Mouse (Mus musculus) liver, embryonic 12.5 days (tissue): ENCODE measurements around the gene Rpl3l. TPM values are rescaled to one million over a fixed set of nuclear protein-coding genes. Genes with fewer than 3 reads are reported as not detected.
A peak's percentile ranks its signal among the peaks of the same experiment; 100 is the strongest.

ENCODE experiments used
- ATAC-seq: fragments of 200-750 bp; cut with Nextera tagmentation; 2 replicates; pipeline ENCODE4 v1.8.0; 2017; ENCODE audit warnings: moderate number of reproducible peaks, mild to moderate bottlenecking, moderate library complexity
- H3K27ac ChIP-seq: fragments of 300-500 bp; sonication (generic); 2 replicates; pipeline ENCODE4 v1.5.1; 2016; ENCODE audit warnings: mild to moderate bottlenecking
- H3K27me3 ChIP-seq: fragments of 300-500 bp; sonication (generic); replicated peaks from 2 replicates; pipeline ENCODE4 v1.6.1; 2016; ENCODE audit warnings: mild to moderate bottlenecking, moderate library complexity
- H3K36me3 ChIP-seq: fragments of 300-500 bp; sonication (generic); 2 replicates; pipeline ENCODE4 v1.6.1; 2016; ENCODE audit warnings: mild to moderate bottlenecking, moderate library complexity
- H3K4me1 ChIP-seq: fragments of 300-500 bp; sonication (generic); 2 replicates; pipeline ENCODE4 v1.6.1; 2016
- H3K4me2 ChIP-seq: fragments of 300-500 bp; sonication (generic); 2 replicates; pipeline ENCODE4 v1.6.1; 2016; ENCODE audit warnings: mild to moderate bottlenecking, moderate library complexity
- H3K4me3 ChIP-seq: fragments of 300-500 bp; sonication (generic); 2 replicates; pipeline ENCODE4 v1.5.1; 2016; ENCODE audit warnings: mild to moderate bottlenecking, moderate library complexity
- H3K9ac ChIP-seq: fragments of 300-500 bp; sonication (generic); 2 replicates; pipeline ENCODE4 v1.6.1; 2016; ENCODE audit warnings: mild to moderate bottlenecking, moderate library complexity
- H3K9me3 ChIP-seq: fragments of 300-500 bp; sonication (generic); replicated peaks from 2 replicates; pipeline ENCODE4 v1.6.1; 2016; ENCODE audit warnings: mild to moderate bottlenecking, moderate library complexity
- WGBS: fragments of 180-500 bp; shearing (Covaris S2); methylation state at CpG from one replicate; pipeline ENCODE4 v1.1.7; 2016; ENCODE audit not compliant: insufficient replicate concordance; 5-methylcytosine and 5-hydroxymethylcytosine counted together
- polyA plus RNA-seq: library from polyadenylated mRNA; unstranded; fragments of >200 nt; fragmentation: Nextera tagmentation; extraction: Ambion mirVana; gene quantifications from 2 replicates; pipeline ENCODE4 v1.2.1, GENCODE M21; 2016

The Rpl3l gene
- polyA plus RNA-seq = not detected in 2 replicates

DNA sequence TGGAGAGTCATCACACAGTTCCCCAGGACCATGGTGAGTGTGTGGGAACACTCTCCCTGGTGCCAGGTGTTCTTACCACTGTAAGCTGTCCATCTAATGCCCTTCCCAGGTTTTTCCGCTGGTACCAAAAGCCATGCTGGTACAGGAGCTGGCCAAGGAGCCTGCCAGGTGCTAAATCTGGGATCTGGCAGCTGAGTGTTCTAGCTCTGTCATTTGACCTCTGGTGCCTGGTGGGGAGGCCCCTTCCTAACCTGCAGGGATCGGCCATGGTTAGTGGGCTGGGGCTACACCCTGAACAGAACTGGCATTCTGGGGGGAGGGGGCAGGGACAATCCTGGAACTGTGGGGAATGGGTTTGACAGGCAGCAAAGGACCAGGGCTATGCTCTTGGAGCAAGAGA, at the start of gene Rpl3l:
Gene Rpl3l, plus strand, starts transcription at position 203 of the 400 bp plus-strand sequence.
- peaks cover 24% of the 10 kb centered on the region for H3K4me1 ChIP-seq
- H3K4me2 ChIP-seq = no peak within 1 kb of the TSS
- no peaks in the 10 kb centered on the region for H3K9me3 ChIP-seq
- no peak within 1 kb of the TSS for H3K4me3 ChIP-seq
- peaks cover 22% of the 10 kb centered on the region for H3K27me3 ChIP-seq
- WGBS = 64% methylated on average over 2 of the region's 2 CpGs
- H3K27ac ChIP-seq = no peak within 1 kb of the TSS
- peaks cover under 1% of the 10 kb centered on the region; the same call in 1 of the 2 replicates for H3K36me3 ChIP-seq
- H3K9ac ChIP-seq = no peak within 1 kb of the TSS
- no peak for ATAC-seq

- peaks cover 58% of the 10 kb centered on the region for H3K27me3 ChIP-seq
- peak overlapping the region; percentile 54 for H3K4me2 ChIP-seq
- no peak overlapping the region for H3K27ac ChIP-seq
- H3K4me3 ChIP-seq = peak overlapping the region; percentile 23; the same call in 1 of the 2 replicates
- H3K36me3 ChIP-seq = peaks cover 11% of the 10 kb centered on the region
- H3K9ac ChIP-seq = no peak overlapping the region
- WGBS = 29% methylated on average over 16 of the region's 16 CpGs
- ATAC-seq = peak; percentile 38; the same call in 1 of the 2 replicates
- no peaks in the 10 kb centered on the region for H3K9me3 ChIP-seq
- peaks cover 40% of the 10 kb centered on the region for H3K4me1 ChIP-seq
Measured at GRCm38 (mm10) chr17:24686514-24686913, 41.1 kb upstream of the Rpl3l start.

GRCm38 (mm10) chr17:24687146-24687595, 40.4 kb upstream of the Rpl3l start:
- peaks cover 40% of the 10 kb centered on the region for H3K4me1 ChIP-seq
- peak overlapping the region; percentile 47 for H3K4me3 ChIP-seq
- ATAC-seq = peak; percentile 71
- peak overlapping the region; percentile 73 for H3K4me2 ChIP-seq
- H3K27me3 ChIP-seq = peaks cover 64% of the 10 kb centered on the region
- no peaks in the 10 kb centered on the region for H3K9me3 ChIP-seq
- 3% methylated on average over 25 of the region's 25 CpGs for WGBS
- no peak overlapping the region for H3K27ac ChIP-seq
- H3K36me3 ChIP-seq = peaks cover 9% of the 10 kb centered on the region
- peak overlapping the region; percentile 33; the same call in 1 of the 2 replicates for H3K9ac ChIP-seq

- H3K4me3 ChIP-seq = peak overlapping the region; percentile 47
- peak overlapping the region; percentile 33; the same call in 1 of the 2 replicates for H3K9ac ChIP-seq
- H3K27me3 ChIP-seq = peaks cover 68% of the 10 kb centered on the region
- H3K36me3 ChIP-seq = peaks cover 9% of the 10 kb centered on the region
- no peaks in the 10 kb centered on the region for H3K9me3 ChIP-seq
- WGBS = 20% methylated on average over 23 of the region's 23 CpGs
- peaks cover 40% of the 10 kb centered on the region for H3K4me1 ChIP-seq
- peak; percentile 2; the same call in 1 of the 2 replicates for ATAC-seq
- H3K4me2 ChIP-seq = peak overlapping the region; percentile 73
- H3K27ac ChIP-seq = no peak overlapping the region
Measured at GRCm38 (mm10) chr17:24687599-24687998, 40.0 kb upstream of the Rpl3l start.

- Histone ChIP-seq H3K4me2 (peak within 1 kb of the TSS; percentile 64), H3K27me3 (peaks cover 74% of the 10 kb centered on the region), H3K4me3 (peak within 1 kb of the TSS; percentile 42), H3K4me1 (peaks cover 44% of the 10 kb centered on the region), H3K9me3 (no peaks in the 10 kb centered on the region), H3K36me3 (peaks cover 23% of the 10 kb centered on the region), H3K9ac (peak within 1 kb of the TSS; percentile 17; the same call in 1 of the 2 replicates), H3K27ac (no peak within 1 kb of the TSS)
- WGBS = 6% methylated on average over 50 of the region's 55 CpGs
- no peak for ATAC-seq
Measured at GRCm38 (mm10) chr17:24689251-24690081, 38.2 kb upstream of the Rpl3l start, which contains the start of gene Syngr3. Gene Syngr3 (minus strand): TSS chr17:24689955.

DNA sequence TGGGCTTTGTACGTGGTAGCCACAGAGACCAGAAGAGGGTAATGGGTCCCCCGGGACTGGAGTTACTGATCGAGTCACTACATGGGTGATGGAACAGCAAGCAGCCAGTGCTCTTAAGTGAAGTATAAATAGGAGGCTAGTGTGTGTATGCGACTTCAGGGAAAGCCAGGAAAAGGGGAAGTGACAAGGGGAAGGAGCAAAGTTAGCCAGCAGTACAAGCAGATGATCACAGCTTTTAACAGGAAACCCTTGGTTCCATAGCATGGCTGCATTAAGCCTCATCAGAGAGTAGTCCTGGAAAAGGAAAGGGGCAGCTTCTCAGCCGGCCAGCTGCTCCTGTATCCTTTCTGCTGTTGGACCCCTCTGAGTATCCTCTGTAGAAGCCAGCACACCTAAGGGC, 35.2 kb upstream of the Rpl3l start:
- WGBS = 56% methylated on average over 5 of the region's 5 CpGs
- H3K27me3 ChIP-seq = peaks cover 60% of the 10 kb centered on the region

GRCm38 (mm10) chr17:24695326-24696010, 32.2 kb upstream of the Rpl3l start:
- Histone ChIP-seq H3K36me3 (peaks cover 35% of the 10 kb centered on the region), H3K9ac (peak overlapping the region; percentile 93), H3K4me3 (peak overlapping the region; percentile 92), H3K9me3 (no peaks in the 10 kb centered on the region), H3K4me2 (peak overlapping the region; percentile 95), H3K4me1 (peaks cover 35% of the 10 kb centered on the region), H3K27ac (peak overlapping the region; percentile 90), H3K27me3 (peaks cover 33% of the 10 kb centered on the region)
- ATAC-seq = peak; percentile 22
- 6% methylated on average over 51 of the region's 51 CpGs for WGBS

More for the DNA sequence above, 35.2 kb upstream of the Rpl3l start:
- peaks cover 23% of the 10 kb centered on the region for H3K36me3 ChIP-seq
- H3K4me1 ChIP-seq = peaks cover 53% of the 10 kb centered on the region
- H3K9me3 ChIP-seq = no peaks in the 10 kb centered on the region
- H3K27ac ChIP-seq = no peak overlapping the region
- H3K4me3 ChIP-seq = no peak overlapping the region
- ATAC-seq = no peak
- no peak overlapping the region for H3K9ac ChIP-seq
- no peak overlapping the region for H3K4me2 ChIP-seq

DNA sequence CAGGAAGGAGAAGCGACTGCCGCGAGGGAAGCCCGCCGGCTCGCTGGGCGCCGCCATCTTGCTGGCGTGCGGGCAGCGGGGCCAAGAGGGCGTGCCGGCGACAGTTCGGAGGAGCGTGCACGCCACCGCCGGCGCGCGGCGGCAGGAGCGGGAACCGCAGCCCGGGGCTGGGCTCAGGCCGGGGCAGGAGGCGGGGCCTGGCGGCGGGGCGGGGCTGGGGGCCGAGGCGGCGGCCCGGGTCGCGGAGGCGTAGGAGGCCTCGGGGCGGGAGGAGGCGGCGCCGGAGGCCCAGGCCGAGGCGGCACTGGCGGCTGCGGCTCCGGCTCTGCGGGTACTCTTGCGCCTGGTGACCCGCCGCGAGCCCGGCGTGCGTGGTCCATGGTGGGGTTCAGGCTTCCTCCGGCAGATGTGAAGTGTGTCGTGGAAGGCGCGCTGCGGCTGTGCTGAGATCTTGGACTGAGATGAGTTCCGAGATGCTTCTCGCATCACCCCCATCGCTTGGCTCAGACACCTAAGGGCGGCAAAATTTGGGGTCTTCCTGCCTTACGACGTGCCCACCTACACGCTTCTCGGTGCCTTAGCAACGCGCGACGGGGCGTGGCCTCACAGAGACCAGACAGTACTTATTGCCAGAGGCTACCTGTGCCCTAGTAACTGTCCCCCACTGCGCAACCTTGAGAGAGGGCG, 31.5 kb upstream of the Rpl3l start, which contains the start of the genes Gfer and Noxo1:
Gene Gfer, minus strand, starts transcription at position 146 of the 687 bp plus-strand sequence.
Gene Noxo1, plus strand, starts transcription at position 224 of the 687 bp plus-strand sequence.
- Histone ChIP-seq H3K4me1 (peaks cover 35% of the 10 kb centered on the region), H3K27me3 (peaks cover 27% of the 10 kb centered on the region), H3K9me3 (no peaks in the 10 kb centered on the region), H3K27ac (peak within 1 kb of the TSS; percentile 90), H3K4me2 (peak within 1 kb of the TSS; percentile 95), H3K4me3 (peak within 1 kb of the TSS; percentile 92), H3K9ac (peak within 1 kb of the TSS; percentile 93), H3K36me3 (peaks cover 41% of the 10 kb centered on the region)
- WGBS = 1% methylated on average over 65 of the region's 76 CpGs
- peak; percentile 94 for ATAC-seq

DNA sequence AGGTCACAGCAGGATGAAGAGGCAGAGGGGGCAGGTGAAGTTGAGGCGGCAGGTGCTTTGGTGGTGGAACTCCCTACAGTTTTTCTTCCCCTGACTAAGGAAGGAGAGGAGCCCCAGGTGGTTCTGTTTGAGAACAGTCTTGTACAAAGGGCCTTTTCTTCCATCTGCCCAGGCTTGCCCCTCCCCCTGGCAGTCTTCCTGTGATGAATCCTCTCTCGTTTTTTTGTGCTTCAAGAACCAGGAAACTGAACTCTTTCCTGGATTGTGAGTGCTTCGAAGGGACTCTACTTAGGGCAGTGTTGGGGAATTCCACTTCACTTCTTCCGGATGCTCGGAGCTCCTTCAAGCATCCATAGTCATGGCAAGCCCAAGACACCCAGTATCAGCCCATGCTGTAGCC, 29.6 kb upstream of the Rpl3l start:
- Histone ChIP-seq H3K4me1 (peaks cover 35% of the 10 kb centered on the region), H3K4me2 (no peak overlapping the region), H3K9me3 (no peaks in the 10 kb centered on the region), H3K27me3 (0 out of 2 replicates have a peak, but pooled peaks cover 10% of the 10 kb centered on the region), H3K9ac (no peak overlapping the region), H3K27ac (no peak overlapping the region), H3K4me3 (no peak overlapping the region), H3K36me3 (peaks cover 48% of the 10 kb centered on the region)
- no peak for ATAC-seq
- WGBS = 22% methylated on average over 5 of the region's 5 CpGs

DNA sequence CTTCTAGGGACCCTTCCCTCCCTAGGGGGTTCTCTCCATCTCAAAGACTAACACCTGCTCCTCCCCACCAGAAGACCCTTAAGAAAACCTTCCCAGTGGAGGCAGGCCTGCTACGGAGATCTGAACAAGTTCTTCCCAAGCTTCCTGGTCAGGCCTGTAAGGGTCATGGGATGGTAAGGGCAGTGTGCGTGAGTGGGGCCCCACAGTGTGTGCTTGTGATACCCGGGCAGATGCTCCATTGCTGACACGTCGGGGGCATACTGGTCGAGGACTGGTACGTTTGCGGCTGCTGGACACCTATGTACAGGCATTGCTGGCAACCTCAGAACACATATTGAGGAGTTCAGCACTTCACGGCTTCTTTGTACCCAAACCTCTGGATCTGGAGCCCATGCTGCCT, 28.9 kb upstream of the Rpl3l start:
- Histone ChIP-seq H3K9ac (no peak overlapping the region), H3K36me3 (peaks cover 49% of the 10 kb centered on the region), H3K4me1 (peaks cover 35% of the 10 kb centered on the region), H3K4me2 (no peak overlapping the region), H3K27ac (no peak overlapping the region), H3K4me3 (no peak overlapping the region), H3K9me3 (no peaks in the 10 kb centered on the region), H3K27me3 (0 out of 2 replicates have a peak, but pooled peaks cover 7% of the 10 kb centered on the region)
- ATAC-seq = no peak
- WGBS = 73% methylated on average over 9 of the region's 9 CpGs

GRCm38 (mm10) chr17:24699473-24699872, 28.1 kb upstream of the Rpl3l start:
- ATAC-seq = no peak
- WGBS = 58% methylated on average over 2 of the region's 2 CpGs
- no peak overlapping the region for H3K9ac ChIP-seq
- H3K27ac ChIP-seq = no peak overlapping the region
- H3K36me3 ChIP-seq = peaks cover 51% of the 10 kb centered on the region
- H3K9me3 ChIP-seq = no peaks in the 10 kb centered on the region
- peaks cover 31% of the 10 kb centered on the region for H3K4me1 ChIP-seq
- H3K4me2 ChIP-seq = no peak overlapping the region
- no peak overlapping the region for H3K4me3 ChIP-seq
- H3K27me3 ChIP-seq = 0 out of 2 replicates have a peak, but pooled peaks cover 7% of the 10 kb centered on the region
